Mouse (Mus musculus) limb, embryonic 11.5 days (tissue): ENCODE results near the gene Ankk1. TPM values are rescaled to one million over a fixed set of nuclear protein-coding genes. Genes with fewer than 3 reads are reported as not detected.

Experiments used
- ATAC-seq: fragments of 200-750 bp; cut with Nextera tagmentation; 2 replicates; pipeline ENCODE4 v1.8.0; 2017; ENCODE audit warnings: low read depth; ENCODE audit not compliant: insufficient number of reproducible peaks, low FRiP score, low TSS enrichment
- DNase-seq: peaks from one replicate; pipeline ENCODE4 v3.0.0-alpha.2; 2015; ENCODE audit warnings: low spot score
- H3K27ac ChIP-seq: fragments of 300-500 bp; sonication (generic); replicated peaks from 2 replicates; pipeline ENCODE4 v1.5.1; 2014; ENCODE audit warnings: low read depth, mild to moderate bottlenecking, low read length
- H3K27me3 ChIP-seq: fragments of 300-500 bp; sonication (generic); 2 replicates; pipeline ENCODE4 v1.6.1; 2014; ENCODE audit warnings: mild to moderate bottlenecking, low read length, mixed read lengths; ENCODE audit not compliant: control insufficient read depth, insufficient read depth
- H3K36me3 ChIP-seq: fragments of 300-500 bp; sonication (generic); 2 replicates; pipeline ENCODE4 v1.6.1; 2014; ENCODE audit warnings: mild to moderate bottlenecking, low read length, moderate library complexity, mixed read lengths; ENCODE audit not compliant: control insufficient read depth, insufficient read depth
- H3K4me1 ChIP-seq: fragments of 300-500 bp; sonication (generic); 2 replicates; pipeline ENCODE4 v1.6.1; 2014; ENCODE audit warnings: low read length, mixed read lengths; ENCODE audit not compliant: control insufficient read depth, insufficient read depth
- H3K4me2 ChIP-seq: fragments of 300-500 bp; sonication (generic); 2 replicates; pipeline ENCODE4 v1.6.1; 2014; ENCODE audit warnings: low read depth, mild to moderate bottlenecking, moderate library complexity; ENCODE audit not compliant: severe bottlenecking
- H3K4me3 ChIP-seq: fragments of 300-500 bp; sonication (generic); 2 replicates; pipeline ENCODE4 v1.5.1; 2014; ENCODE audit warnings: low read depth, low read length
- H3K9ac ChIP-seq: fragments of 300-500 bp; sonication (generic); 2 replicates; pipeline ENCODE4 v1.6.1; 2014; ENCODE audit warnings: mild to moderate bottlenecking, low read length
- H3K9me3 ChIP-seq: fragments of 300-500 bp; sonication (generic); 2 replicates; pipeline ENCODE4 v1.6.1; 2016; ENCODE audit warnings: low read length; ENCODE audit not compliant: control insufficient read depth
- WGBS: fragments of 180-500 bp; shearing (Covaris S2); extraction: QIAGEN DNeasy Blood & Tissue Kit; methylation state at CpG from one replicate; pipeline ENCODE4 v1.1.7; 2014; 5-methylcytosine and 5-hydroxymethylcytosine counted together
- polyA plus RNA-seq: library from polyadenylated mRNA; unstranded; fragments of >200 nt; fragmentation: Nextera tagmentation; extraction: Ambion mirVana; gene quantifications from 2 replicates; pipeline ENCODE4 v1.2.1, GENCODE M21; 2014

Gene Ankk1
- polyA plus RNA-seq: not detected in 2 replicates

DNA sequence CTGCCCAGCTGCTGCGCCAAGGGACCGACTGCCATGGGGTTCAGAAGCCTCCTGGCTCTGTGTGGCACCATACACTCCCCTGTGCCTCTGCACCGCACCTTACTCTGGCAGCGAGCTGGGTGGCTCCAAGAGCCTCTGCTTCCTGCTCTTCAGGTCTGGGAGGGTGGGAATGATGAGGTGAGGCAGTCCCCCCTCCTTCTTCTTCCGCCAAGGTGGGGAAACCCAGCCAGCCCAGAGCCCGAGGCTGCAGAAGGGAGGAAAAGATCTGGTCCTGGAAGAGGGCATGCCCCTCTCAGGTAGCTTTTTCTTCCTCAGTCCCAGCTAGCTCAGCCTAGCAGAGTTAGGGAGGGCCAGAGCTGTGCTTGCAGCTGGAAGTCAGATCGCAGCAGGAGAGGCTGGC is at the start of gene Ankk1:
Ankk1 (minus strand) TSS at position 101 of the 400 bp plus-strand sequence.
- H3K27ac ChIP-seq: no peak within 1 kb of the TSS
- 81% methylated on average over 7 of the region's 7 CpGs for WGBS

DNA sequence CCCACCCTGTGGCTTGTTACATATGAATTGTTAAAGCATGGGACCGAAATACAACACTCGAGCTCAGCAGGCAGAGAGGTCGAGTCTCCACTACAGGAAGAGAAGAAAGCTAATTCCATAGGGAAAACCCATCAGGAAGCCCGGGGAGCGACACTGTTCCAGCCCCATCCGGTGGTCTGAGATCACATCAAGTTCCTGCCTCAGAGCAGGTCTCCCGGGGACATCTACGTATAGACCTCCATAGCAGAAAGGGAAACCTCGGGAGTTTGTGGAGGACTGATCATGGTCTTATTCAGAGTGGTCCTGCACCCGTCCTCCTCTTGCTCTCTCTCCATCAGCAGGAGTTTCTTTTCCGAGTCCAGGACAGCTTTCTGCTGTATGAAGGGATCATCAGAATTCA is 45.3 kb upstream of the Ankk1 start:
- DNase-seq: no peak
- H3K27ac ChIP-seq: no peak overlapping the region
- 77% methylated on average over 11 of the region's 11 CpGs for WGBS
- no peaks in the 10 kb centered on the region for H3K36me3 ChIP-seq
- no peaks in the 10 kb centered on the region for H3K27me3 ChIP-seq
- H3K4me2 ChIP-seq: no peak overlapping the region
- no peak overlapping the region for H3K9ac ChIP-seq
- no peaks in the 10 kb centered on the region for H3K4me1 ChIP-seq
- no peak overlapping the region for H3K4me3 ChIP-seq
- no peak for ATAC-seq
- H3K9me3 ChIP-seq: no peaks in the 10 kb centered on the region

More for the DNA sequence above, at the start of gene Ankk1:
- H3K4me1 ChIP-seq: no peaks in the 10 kb centered on the region
- H3K9me3 ChIP-seq: no peaks in the 10 kb centered on the region
- no peak within 1 kb of the TSS for H3K4me2 ChIP-seq
- DNase-seq (no peak), ATAC-seq (no peak)
- no peaks in the 10 kb centered on the region for H3K27me3 ChIP-seq
- no peaks in the 10 kb centered on the region for H3K36me3 ChIP-seq
- H3K4me3 ChIP-seq: no peak within 1 kb of the TSS
- H3K9ac ChIP-seq: no peak within 1 kb of the TSS

DNA sequence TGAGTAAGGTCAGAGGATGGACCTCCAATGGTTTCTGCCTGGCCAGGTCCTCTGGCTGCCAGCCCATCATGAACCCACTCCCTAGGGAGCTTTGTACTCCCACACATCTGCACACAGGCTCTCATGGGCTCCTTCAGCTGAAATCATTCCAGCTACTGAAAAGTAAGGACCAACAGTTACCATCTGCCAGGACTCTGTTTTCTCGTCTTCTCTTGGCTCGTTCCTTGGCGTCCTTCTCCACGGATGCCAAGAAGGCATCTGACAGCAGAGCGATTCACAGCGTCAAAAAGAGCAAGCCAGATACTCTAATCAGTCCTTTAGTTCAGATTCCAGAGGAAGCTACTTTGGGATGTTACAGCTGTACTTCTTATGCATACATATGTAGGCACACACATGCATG is 44.1 kb upstream of the Ankk1 start:
- DNase-seq (no peak), ATAC-seq (no peak)
- no peak overlapping the region for H3K27ac ChIP-seq
- no peaks in the 10 kb centered on the region for H3K36me3 ChIP-seq
- no peak overlapping the region for H3K4me2 ChIP-seq
- no peak overlapping the region for H3K9ac ChIP-seq
- H3K9me3 ChIP-seq: no peaks in the 10 kb centered on the region
- no peaks in the 10 kb centered on the region for H3K4me1 ChIP-seq
- H3K27me3 ChIP-seq: no peaks in the 10 kb centered on the region
- 89% methylated on average over 6 of the region's 6 CpGs for WGBS
- no peak overlapping the region for H3K4me3 ChIP-seq

DNA sequence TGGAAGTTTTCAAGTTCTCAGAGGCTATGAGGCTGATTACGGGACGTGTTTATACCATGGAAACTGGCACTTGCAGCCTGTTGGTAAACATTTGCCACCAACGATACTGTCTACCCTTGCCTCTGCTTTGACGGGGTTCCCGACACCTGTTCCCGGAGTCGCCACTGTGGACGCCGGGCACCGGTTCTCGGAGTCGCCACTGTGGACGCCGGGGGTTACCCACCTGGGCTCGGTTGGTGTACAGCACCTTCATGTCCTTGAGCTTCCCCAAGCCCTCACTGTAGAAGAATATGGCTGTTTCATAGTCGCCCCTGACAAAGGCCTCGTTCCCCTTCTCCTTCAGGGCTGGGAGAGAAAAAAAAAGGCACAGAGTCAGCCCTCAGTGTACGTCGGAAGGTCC is 43.2 kb upstream of the Ankk1 start:
- Histone ChIP-seq H3K4me3 (no peak overlapping the region), H3K9me3 (no peaks in the 10 kb centered on the region), H3K27me3 (no peaks in the 10 kb centered on the region), H3K9ac (no peak overlapping the region), H3K27ac (no peak overlapping the region), H3K4me2 (no peak overlapping the region), H3K36me3 (no peaks in the 10 kb centered on the region), H3K4me1 (no peaks in the 10 kb centered on the region)
- WGBS: 96% methylated on average over 19 of the region's 19 CpGs
- ATAC-seq (no peak), DNase-seq (no peak)

DNA sequence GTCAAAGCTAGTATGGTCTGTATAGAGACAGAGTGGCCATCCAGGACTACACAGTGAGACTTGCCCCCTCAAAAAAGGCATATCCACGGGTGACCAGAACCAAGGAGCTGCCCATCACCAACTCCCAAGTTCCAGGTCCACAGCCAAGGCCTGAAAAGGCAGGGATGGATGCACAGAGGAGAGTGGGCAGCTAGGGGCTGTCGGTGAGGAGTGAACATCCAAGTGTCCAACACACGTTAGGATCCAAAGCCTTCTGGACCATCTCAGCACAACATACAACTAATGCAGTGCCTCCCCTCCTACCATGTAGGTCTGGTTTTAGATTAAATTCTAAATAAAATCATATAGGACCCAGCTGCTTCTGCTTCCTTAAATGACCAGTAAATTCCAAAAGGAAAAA is 29.3 kb upstream of the Ankk1 start:
- Histone ChIP-seq H3K27me3 (no peaks in the 10 kb centered on the region), H3K4me3 (no peak overlapping the region), H3K9ac (no peak overlapping the region), H3K36me3 (no peaks in the 10 kb centered on the region), H3K9me3 (no peaks in the 10 kb centered on the region), H3K4me1 (no peaks in the 10 kb centered on the region), H3K27ac (no peak overlapping the region), H3K4me2 (no peak overlapping the region)
- WGBS: 85% methylated on average over 3 of the region's 3 CpGs
- DNase-seq (no peak), ATAC-seq (no peak)

DNA sequence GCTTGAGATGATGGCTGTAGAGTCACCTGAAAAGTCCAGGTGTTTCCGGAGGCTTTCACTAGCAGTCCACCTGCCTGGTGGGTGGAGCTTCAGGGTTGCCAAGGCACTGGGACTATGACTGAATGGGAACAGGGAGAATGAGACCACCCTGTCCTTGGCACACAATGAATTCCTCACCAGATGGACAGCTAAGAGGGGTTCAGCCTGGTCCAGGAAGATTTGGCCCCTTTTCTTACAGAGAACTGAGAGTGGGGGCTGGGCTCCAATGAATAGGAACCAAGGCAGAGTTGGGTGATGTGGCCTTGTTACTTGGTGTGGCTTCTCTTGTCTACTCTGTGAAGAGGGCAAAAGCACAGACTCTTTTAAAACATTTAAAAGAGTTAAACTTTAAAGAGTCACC is 25.6 kb upstream of the Ankk1 start:
- WGBS: 97% methylated on average over 1 of the region's 1 CpGs
- Histone ChIP-seq H3K4me3 (no peak overlapping the region), H3K36me3 (no peaks in the 10 kb centered on the region), H3K27me3 (no peaks in the 10 kb centered on the region), H3K4me2 (no peak overlapping the region), H3K9me3 (no peaks in the 10 kb centered on the region), H3K4me1 (no peaks in the 10 kb centered on the region), H3K9ac (no peak overlapping the region), H3K27ac (no peak overlapping the region)
- DNase-seq: no peak
- ATAC-seq: no peak

DNA sequence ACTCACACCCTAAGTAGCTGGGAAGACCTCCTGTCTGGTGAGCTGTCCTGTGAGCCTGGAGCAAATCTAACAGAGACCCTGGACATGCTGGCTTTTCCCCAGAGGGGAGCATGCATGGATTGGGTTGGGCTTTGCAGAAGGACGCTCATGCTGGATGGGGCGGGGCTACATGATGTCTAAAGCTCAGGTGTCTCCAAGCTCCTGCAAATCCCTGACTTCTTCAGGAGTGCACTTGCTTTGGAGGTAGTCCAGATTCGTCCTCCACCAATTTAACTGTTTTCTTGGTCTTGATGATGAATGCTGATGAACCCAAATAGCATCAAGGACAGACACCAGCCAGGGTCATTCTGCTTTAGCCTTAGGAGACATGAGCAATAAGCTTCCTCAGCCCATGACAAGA is 23.7 kb upstream of the Ankk1 start:
- DNase-seq (no peak), ATAC-seq (no peak)
- Histone ChIP-seq H3K4me1 (no peaks in the 10 kb centered on the region), H3K9ac (no peak overlapping the region), H3K27me3 (no peaks in the 10 kb centered on the region), H3K4me3 (no peak overlapping the region), H3K27ac (no peak overlapping the region), H3K9me3 (no peaks in the 10 kb centered on the region), H3K36me3 (no peaks in the 10 kb centered on the region), H3K4me2 (no peak overlapping the region)
- 74% methylated on average over 3 of the region's 3 CpGs for WGBS

DNA sequence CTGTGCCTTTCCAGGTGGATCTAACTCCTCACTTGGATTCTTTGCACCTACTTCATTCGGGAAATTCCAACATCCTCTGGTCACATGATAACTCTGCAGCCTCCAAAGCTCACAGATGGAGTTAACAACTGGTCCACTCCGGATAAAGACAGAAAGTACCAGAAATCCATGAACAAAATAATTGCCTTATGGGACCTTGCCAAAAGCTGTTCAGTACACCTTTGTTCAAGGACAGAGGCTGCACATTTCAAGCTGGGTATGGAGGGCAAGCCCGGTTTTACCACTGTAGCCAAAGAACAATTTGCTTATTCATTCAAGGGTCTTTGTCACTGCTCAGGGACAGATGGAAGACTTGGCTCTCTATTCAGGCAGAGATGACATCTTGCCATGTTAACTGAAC is 15.8 kb upstream of the Ankk1 start:
- H3K4me3 ChIP-seq: no peak overlapping the region
- H3K9ac ChIP-seq: no peak overlapping the region
- no peaks in the 10 kb centered on the region for H3K27me3 ChIP-seq
- no peaks in the 10 kb centered on the region for H3K9me3 ChIP-seq
- ATAC-seq: no peak
- 83% methylated on average over 3 of the region's 3 CpGs for WGBS
- H3K27ac ChIP-seq: no peak overlapping the region
- no peaks in the 10 kb centered on the region for H3K36me3 ChIP-seq
- DNase-seq: no peak
- no peaks in the 10 kb centered on the region for H3K4me1 ChIP-seq
- H3K4me2 ChIP-seq: no peak overlapping the region

DNA sequence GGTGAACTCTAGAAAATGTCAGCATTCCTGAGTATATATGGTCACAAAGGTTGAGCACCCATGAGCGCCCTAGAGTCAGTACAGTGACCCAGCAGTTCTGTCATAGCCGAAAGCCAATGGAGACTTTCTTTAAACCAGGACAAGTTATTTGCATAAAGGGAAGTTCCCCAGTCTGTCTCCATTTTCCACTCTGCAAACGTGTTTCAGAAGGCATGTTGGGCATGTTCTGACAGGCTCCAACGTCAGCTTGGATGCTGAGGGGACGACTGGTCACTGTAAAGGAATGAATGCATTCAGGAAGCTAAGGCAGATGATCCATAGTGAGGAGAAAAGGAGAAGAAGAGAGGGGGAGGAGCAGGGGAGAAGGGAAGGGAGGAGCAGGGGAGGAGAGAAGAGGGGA is 657 bp upstream of the Ankk1 start:
- Histone ChIP-seq H3K36me3 (no peaks in the 10 kb centered on the region), H3K9me3 (no peaks in the 10 kb centered on the region), H3K4me1 (no peaks in the 10 kb centered on the region), H3K27me3 (no peaks in the 10 kb centered on the region), H3K27ac (no peak overlapping the region), H3K9ac (no peak overlapping the region), H3K4me3 (no peak overlapping the region), H3K4me2 (no peak overlapping the region)
- DNase-seq (no peak), ATAC-seq (no peak)
- WGBS: 77% methylated on average over 5 of the region's 5 CpGs
